Mouse (Mus musculus) thymus, adult 18-20 months (tissue): ENCODE results near the gene Ankrd6.

Experiments
- DNase-seq, 2 experiments: peaks; one replicate each; pipeline ENCODE4 v3.0.0; 2022; ENCODE audit warnings: mixed read lengths in 2 of 2

The Ankrd6 gene

DNA sequence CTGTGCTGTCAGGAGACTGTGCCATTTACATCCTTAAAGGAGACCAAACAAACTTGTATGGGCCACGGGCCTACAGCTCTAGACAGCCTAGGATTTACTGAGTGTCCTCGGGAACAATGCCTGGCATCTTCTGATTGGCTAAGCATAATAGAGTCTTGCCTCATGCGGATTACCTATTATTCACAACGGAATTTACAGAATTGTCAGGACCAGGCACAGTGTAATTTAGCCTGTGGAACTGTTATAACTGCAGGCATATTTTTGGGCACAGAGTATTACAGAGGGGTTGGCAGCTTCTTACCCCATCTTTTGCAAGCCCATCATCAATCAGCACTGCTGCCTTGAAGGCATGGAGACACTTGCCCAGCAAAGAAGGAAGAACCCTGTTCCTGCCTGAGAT lies 51.6 kb downstream of the Ankrd6 start:
- DNase-seq = no peak

DNA sequence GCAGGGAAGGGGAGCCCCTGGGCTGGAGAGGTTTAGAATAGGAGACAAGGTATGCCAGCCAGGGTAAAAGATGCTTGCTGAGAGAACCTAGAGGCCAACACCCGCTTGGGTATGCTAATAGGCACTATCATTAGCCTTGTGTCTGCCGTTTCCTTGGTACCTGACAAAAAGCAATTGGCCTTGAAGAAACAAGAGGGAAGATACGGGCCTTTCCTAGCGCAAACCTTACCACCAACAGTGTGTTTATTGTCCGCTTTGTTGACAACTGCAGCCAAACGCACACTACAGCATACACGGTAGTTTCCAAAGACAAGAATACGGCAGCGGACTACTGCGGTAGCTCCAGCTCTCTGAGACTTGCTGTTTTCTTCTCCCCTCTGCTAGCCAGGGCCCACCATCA lies 59.3 kb downstream of the Ankrd6 start:
- DNase-seq = no peak

DNA sequence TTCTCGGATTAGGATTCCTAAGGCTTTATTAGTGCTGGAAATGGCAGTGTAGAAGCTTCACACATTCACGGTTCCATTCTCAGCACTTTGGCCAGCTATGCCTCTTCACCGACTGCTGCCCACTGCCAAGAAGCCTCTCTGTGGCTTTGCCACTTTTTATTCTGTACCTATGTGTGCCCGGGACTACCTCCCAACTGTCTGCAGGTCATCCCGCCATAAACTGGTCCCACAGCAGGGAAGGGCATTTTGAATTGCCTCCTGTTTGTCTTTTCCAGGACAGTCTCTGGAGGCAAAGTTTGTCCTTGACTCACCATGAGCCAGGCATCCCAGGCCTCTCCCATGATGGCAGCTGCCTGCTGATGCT lies 59.9 kb downstream of the Ankrd6 start:
- DNase-seq = no peak

DNA sequence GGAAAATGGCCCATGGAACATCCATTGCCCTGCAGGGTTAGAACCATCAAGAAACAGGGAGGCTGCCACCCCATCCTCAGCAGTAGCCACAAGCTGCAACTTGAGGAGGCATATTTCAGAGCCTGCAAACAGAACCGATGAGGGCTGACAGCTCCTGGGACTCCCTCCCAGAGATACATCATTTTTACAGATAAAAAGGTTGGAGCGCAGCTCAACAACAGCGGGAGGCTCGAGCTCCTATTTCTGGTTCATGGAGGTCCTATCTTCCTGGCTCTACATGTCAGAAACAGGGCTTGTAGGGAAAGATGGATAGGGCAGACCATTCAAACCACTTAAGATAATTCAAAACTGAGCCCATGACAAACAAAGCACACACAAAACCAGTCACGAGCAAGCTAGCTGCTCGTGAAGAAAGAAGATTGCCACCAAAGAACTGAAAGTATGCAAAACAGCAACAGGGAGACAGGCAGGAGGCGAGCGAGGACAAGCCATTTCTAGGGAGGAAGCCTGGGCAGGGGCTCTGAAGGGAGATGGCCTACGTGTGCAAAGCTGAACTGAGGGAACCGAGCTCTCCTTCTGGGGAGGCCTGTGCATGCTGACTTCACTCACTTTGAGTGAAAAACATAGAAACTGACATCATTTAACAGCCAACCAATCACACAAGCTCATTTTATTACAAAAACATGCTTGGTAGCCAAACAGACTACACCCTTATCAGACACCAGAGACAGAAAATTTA lies 60.5 kb downstream of the Ankrd6 start:
- DNase-seq = no peak

DNA sequence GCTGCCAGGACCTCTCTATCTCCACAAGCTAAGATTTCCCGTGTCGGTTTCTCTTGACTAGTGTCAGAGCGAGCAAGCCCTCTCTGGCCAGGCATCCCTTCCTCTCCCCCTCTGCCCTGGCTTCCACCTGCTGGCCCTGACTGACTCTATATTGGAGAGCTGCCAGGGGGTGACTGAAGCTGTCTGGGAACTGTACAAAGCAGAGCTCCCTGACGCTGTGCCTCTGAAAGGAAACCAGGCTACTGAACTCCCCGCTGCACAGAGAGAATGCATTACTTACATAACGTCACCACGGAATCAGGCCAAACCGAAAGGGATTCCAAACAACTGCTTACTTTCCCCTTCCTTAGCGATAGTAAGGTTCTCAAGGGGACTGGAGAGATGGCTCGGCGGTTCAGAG lies 61.4 kb downstream of the Ankrd6 start:
- DNase-seq = peak; percentile 16 to 47

DNA sequence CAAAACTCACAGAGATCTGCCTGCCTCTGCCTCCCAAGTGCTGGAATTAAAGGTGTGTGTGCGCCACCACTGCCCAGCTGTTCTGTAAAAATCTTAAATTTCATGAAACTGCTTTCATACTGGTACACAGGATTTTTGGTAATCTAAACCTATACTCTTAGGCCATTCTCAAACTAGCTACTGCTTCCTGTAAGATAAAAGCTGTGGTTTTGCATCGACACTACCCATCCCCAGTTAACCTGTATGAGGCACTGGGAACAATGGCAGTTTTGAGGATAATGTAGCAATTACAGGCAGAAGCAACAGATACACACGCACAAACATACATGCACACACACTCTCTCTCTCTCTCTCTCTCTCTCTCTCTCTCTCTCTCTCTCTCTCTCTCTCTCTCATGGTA lies 64.2 kb downstream of the Ankrd6 start:
- no peak for DNase-seq

DNA sequence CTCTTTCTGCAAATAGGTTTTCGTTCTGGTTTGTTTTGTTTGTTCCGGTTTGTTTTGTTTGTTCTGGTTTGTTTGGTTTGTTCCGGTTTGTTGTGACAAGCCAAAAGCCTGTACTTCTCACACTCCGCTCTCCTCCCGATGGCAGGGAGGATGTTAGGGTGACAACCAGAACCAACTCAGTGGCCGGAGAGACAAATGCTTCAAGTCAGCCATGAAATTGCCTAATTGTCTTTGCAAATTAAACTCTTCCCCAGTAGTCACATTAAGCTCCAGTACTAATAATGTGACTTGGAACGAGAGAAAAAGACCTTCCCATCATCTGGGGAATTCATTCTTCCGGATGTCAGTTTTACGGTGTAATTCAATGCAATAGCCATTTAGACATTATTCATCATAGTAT lies 66.0 kb downstream of the Ankrd6 start:
- no peak for DNase-seq

DNA sequence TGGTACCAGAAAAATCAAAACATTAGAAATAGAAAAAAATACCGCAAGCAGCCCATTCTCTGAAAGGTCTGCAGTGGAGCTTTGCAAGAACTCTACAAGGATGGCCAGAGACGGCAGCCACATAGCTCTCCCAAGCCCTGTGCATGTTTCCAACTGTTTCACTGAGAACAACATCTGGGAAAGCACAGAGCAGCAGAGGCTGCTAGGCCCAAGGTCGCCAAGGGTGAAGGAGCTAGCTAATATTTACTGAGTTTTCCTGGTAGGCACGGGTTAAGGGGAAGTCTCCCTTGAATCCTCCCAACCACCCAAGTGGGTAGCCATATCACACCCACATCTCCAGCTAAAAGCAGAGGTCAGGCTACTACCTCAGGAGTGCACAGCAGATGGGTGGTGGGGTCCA lies 69.6 kb downstream of the Ankrd6 start:
- no peak for DNase-seq

DNA sequence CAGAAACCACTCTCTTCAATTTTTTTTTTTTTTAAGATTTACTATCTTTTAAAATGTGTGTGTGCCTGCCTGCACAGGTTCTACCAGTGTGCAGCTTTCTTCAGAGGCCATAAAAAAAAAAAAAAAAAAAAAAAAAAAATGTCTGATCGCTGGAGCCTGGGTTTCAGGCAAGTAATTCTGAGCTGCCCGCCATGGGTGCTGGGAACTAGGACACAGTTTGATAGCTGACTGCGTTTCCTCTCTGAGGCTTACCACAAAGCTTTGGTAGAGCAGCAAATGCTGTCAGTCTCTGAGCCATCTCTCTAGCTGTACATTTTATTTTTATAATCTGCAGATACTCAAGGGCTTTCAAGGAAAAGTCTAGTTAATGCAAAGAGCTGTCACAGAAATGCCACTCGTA lies 76.0 kb downstream of the Ankrd6 start:
- peak; percentile 35 to 62 for DNase-seq

DNA sequence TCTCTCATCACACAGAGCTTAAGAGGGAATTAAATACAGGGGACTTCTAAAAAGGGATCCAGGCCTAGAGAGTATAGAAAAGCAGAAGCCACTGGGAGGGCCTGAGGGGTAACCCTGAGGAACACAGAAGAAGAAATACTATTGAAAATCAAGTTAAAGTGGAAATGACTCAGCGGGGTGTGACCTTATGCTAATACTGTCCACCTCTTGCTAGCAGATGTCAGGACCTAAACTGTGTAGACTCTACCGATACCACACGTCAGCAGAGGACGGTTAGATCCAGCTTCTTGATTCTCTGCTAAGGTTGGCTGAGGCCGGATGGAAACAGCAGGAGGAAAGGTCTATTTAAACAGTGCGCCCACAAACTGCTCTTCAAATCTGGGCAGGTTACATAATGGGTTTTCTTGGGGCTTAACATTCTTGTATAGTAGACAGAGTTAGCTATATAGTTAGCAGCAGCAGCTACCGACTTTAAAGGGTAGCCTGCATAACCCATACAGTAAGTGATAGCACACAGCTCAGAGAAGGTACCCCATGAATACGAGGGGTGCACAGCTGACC lies 78.4 kb downstream of the Ankrd6 start:
- no peak for DNase-seq

DNA sequence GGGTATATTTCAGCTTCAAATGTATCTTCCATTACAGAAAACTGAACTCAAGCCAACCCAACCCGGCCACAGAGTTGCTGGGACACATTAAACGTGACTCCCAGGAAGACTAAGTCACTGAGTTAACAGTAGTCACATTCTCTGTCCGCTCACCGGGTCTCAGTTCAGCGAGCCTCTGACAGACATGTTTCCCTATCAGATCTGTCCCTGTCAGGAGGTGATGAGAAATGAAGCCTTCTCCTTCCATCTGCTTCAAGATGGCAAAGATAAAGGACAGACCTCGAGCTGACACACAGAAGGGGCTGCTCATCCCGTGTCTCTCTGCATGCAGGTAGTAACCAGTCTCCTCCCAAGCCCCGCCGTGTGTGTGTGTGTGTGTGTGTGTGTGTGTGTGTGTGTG lies 81.3 kb downstream of the Ankrd6 start:
- no peak for DNase-seq

DNA sequence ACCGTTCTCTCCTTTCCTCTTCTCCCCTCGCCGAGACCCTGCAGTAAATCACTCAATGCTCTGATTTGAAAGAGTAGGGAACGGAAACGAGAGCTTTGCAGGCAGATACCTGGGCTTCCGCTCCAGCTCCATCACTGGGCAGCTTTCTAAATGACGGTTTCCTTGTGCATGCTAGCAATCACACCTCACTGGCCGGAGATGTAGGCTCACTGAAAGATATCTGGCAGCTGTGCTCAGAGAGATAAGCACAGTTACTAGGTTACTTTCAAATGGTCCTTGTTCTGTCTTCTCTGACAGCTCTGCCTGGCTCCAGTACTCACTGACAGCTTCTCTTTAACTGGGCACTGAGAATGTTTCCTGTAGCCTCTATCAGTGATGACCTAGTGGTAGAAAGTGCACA lies 81.8 kb downstream of the Ankrd6 start:
- no peak for DNase-seq

DNA sequence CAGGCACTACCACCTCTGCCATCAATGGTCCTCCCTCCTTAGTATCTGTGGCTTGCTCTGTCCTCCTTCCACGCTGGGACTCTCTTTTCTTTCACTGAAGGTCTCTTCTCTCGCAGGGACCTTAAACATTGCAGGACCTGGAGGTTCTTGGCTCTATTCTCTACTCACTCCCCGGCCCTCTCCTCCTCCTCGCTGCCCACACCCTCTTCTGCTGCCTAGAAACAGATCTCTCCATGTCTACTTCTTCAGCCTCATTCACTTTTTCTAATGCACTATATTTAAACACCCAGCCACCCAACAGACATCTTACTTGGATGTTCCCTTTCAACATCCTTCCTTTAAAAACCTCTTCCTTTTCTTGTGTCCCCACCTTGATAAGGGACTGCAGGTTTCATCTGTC lies 82.2 kb downstream of the Ankrd6 start:
- no peak for DNase-seq

DNA sequence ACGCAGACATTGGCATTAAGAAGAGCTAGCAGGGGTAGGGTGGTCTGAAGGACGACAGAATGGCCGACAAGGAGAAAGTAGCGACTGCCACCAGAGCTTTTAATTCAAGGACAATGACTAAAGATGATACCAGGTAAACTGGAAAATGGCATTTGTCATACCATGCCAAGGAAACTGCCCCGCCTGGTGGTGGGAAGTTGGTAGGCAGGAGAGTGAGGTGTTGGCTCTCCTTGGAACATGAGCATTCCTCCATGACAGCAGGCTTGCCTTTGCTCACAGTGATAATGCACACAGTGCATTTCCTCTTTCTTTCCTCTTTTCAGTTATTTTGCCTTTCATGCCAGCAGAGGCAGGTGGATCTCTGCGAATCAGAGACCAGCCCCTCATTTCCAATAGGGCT lies 83.2 kb downstream of the Ankrd6 start:
- no peak for DNase-seq

DNA sequence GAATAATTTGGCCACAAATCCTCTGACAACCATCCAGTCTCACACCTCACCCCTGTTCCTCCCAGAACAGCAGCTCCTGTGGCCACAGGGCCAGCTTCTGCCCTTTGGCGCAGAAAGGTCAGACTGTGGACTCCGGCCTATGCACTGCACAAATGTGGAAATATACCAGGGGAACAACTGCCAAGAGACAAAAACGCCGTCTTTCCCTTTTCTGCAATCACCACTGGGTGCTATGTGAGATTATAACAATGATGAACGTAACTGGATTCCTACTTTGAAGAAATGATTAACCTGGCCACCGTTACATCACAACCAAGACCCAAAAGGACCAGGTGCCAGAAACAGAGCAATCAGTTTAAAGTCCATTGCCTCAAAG lies 85.8 kb downstream of the Ankrd6 start:
- no peak for DNase-seq

DNA sequence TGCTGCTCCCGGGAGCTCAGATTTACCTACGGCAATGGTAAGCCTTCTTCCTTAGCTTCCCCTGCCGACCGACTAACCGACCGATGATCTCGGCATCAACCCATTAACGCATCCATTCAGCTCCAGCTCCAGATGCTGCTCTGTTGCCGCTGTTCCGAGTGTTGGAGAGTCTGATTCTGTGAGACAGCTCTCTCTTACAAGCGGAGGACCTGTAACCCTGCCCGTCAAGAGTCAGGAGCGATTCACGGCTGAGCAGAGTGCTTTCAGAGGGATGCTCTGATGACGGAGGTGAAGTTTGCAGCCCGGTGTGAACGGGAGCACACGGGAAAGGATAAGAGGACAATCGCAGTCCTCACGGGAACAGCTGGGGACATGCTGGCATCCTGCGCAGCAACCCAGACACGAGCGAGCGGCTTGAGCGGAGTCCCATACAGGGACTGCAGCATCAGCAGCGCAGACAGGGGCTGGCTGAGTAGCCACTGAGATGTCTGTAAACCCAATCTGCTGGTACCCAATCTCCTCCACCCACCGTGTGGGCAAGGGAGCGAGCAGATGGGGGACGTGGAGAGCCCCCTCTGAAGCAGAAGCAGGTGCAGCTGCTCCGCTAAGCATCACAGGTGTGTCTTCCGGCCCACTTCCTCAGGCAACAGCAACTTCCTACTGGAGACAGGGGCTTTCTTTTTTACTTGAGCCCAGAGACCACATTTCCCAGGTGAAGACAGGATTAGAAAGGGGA lies 86.3 kb downstream of the Ankrd6 start:
- peak; percentile 56 to 74 for DNase-seq

DNA sequence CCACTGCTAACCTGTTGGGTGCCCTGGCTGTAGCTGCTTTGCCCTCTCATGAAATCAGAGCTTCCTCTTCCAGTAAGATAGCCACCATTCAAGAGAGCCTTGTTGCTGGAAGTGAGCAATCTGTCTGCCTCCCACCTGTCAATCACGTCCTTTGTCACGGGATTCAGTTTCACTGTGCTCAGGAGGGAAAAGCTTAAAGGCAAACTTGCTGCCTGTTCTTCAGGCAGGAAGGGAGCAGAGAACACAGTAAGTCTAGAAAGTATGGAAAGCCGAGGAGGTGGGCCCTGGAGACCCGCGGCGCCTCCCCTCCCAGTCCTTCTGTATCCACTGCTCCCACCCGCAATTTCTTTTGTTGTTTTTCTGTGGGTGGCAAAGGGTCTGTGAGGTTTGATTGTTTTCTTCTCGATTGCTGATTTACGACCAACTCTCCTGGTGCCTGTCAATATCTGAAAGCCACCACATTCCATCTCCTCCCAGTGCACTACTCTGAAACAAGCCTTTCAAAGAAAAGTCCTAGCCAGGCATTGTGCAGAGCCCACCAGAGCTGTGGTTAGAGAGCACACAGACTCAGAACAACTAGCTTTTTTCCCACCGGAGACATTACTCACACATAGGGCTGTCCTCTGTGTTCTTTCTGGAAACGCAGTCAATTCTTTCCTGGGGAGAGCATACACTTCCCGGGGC lies 87.1 kb downstream of the Ankrd6 start:
- no peak for DNase-seq

DNA sequence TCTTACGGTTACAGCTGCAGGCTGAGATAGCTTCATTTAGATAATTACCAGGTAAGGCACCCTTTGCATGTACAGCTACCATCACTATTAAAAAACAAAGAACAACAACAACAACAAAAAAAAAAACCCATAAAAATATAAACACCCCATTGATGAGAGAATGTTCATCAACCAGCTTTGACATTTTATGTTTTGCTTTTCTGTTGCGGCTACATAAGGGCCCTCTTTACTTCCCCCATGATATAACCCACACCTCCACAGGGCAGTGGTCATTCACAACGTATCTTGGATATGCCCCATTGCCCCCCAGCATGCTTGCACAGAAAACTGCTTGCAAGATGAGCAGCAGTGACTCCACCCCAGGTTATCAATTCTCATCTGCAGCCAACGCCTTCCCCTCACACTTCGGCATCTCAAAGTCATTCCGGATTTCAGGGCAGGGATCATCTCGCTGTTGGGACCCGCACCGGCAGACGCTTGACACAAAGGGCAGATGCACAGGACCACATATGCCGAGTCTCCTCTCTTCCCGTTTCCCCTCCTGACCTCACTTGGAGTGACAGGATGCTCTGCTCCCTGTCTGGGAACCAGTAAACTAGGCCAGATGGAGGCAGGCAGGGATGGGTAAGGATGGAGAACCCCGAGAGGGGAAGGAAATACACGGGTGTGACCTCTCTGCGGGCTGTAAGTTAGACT lies 87.7 kb downstream of the Ankrd6 start:
- peak in 1 of 2 experiments; percentile 27 for DNase-seq

DNA sequence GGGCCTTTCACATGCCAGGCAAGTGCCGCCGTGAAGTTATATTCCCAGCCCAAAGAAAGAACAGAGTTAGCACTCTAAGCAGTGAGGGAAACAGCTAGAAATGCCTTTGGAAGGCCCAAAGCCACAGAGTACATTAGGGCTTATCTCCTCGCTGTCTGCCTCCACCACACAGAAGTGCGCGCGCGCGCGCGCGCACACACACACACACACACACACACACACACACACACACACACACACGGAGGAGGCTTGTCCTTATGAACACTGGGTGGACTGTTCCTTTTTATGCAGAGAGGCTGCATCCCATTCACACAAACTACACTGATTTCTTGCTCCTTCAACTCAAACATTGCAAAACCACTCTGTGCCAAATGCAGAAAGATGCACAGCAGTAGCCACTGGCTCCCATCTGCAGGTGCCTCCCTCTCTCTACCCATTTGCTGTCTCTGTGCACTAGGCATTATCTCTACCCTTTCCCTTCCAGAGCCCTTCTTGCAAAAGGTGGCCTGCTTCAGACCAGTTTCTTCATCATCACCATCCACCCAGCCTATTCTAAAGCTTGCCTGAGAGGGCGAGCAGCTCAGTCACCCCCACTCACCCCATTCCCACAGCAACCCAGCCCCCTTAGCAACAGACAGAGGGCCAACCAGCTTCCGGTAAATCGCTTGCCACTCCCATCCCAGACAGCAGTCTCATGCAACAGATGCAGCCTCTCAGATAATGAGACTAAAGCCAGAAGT lies 88.5 kb downstream of the Ankrd6 start:
- DNase-seq = peak; percentile 75 to 82

DNA sequence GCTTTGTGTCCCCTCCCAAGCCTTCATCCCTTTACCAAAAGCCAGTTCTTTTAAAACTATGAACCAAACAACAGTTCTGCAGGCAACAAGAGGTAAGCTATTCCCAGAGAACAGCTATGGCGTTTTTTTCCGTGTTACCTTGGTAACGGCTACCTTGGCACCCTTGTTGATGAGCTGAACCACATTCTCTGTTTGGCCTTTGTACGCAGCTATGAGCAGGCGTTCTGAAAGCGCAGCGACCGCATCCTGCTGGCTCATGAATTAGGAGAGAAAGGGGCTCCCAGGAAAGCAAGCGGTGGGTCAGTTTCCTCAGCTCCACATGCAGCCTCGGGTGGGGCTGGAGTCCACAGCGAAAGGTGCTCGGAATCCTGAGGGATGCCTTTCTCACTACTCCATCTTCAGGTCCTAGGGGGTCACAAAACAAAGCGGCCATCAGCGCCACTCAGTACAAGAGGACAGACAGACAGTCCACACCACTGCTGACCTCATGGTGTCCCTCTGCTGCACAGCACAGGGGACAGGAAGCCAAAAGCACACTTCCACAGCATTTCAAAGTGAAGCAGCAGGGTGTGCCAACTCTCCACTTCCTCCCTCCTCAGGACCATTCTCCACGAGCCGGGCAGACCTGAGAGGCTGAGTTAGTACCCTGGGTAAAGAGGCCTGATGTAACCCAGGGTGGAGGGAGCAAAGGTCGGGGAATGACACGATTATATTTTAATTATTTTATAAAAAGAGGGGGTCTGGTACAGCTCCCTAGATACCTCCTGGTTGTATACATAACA lies 90.3 kb downstream of the Ankrd6 start:
- no peak for DNase-seq

DNA sequence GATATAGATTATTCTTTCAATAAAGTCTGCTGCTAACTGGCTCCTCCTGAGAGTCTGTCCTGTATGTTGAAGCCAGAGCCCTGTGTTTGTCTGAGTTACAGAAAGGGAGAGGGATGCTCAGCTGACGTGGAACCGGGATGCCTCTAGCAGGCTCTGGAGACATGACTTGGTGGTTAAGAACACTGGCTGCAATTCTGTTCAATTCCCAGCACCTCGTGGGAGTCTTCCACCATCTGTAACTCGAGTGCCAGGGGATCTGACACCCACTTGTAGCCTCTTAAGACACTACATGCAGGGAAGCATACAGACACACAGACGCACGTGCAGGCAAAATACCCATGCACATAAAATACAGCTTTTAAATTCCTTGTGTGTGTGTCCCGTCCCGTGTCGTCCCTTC lies 95.1 kb downstream of the Ankrd6 start:
- no peak for DNase-seq

DNA sequence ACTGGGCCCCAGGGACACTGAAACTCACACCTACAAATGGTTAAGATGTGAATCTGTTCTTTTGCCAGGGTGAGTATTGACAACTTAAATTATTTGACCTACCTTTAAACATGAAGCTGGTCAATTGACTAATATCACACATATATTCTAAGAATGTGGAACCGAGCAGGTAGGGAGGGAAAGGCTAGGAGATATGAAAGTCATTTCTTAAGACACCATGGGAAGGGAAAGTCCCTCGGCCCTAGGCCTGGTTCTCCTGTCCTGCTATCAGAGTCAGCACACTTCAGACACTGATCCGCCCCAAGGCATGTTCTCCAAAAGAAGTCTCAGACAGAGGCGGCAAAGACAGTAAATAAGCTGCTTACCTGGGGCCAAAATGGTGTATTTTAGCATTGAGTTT lies 95.7 kb downstream of the Ankrd6 start:
- DNase-seq = no peak
